Mouse (Mus musculus): Measurements from ENCODE around the gene Specc1.

GRCm38 (mm10) chr11:62187074-62187473 lies 230.5 kb downstream of the Specc1 start:
- no peak for TF ChIP-seq CTCF (conservative IDR thresholded peaks at IDR 0.05 in 1 of 2, IDR thresholded peaks at IDR 0.05 in 1 of 2; ENCODE audit: low read depth in 2 of 2, low read length in 2 of 2)
- TF ChIP-seq USF2 (conservative IDR thresholded peaks at IDR 0.05; ENCODE audit: low read depth, low read length) = no peak
- TF ChIP-seq USF1 (IDR thresholded peaks at IDR 0.05; ENCODE audit: low read depth, low read length) = no peak
- TF ChIP-seq NRF1 (IDR thresholded peaks at IDR 0.05; ENCODE audit: low read depth, low read length) = 0 out of 2 replicates have a peak, but pooled peaks have one; percentile 29
- no peak; the same call in 1 of the 2 replicates for TF ChIP-seq POLR2A (IDR thresholded peaks at IDR 0.05; ENCODE audit: low read depth, low read length)
- peak; percentile 87 for TF ChIP-seq EP300 (IDR thresholded peaks at IDR 0.05; ENCODE audit: low read length)
- TF ChIP-seq ZNF384 (IDR thresholded peaks at IDR 0.05; ENCODE audit: low read depth, low read length) = peak; percentile 58
- no peak for TF ChIP-seq GABPA (IDR thresholded peaks at IDR 0.05; ENCODE audit: insufficient replicate concordance, low read depth, low read length)
- TF ChIP-seq ETS1 (conservative IDR thresholded peaks at IDR 0.05; ENCODE audit: low read depth, low read length) = peak; percentile 79
- TF ChIP-seq ELF1 (IDR thresholded peaks at IDR 0.05; ENCODE audit: low read depth, low read length) = peak; percentile 56
- no peak for TF ChIP-seq MAFK (IDR thresholded peaks at IDR 0.05; ENCODE audit: insufficient replicate concordance, low read length)
- no peak for TF ChIP-seq POLR2AphosphoS2 (IDR thresholded peaks at IDR 0.05; ENCODE audit: low read depth, low read length)

All from CH12.LX (cell line).